ENCODE assay signal across 29 mouse cellular contexts in genomic region chr17:72153038-72153437, GRCm38 (mm10).
"Had no signal": no experiment of that assay in that cellular context is flagged by ENCODE, and none has a peak within 500 bp of the region (broad histone marks: within the 10 kb centered on the region; RNA-seq: fewer than 3 reads in every experiment).

No protein-coding gene starts in this region.

- H3K4me1 ChIP-seq: limb, embryonic 12.5 days; limb, embryonic 13.5 days; limb, embryonic 15.5 days; liver, embryonic 12.5 days; liver, embryonic 13.5 days; liver, embryonic 15.5 days; lung, embryonic 15.5 days; megakaryocyte, embryonic 14.5 days; midbrain, embryonic 10.5 days; midbrain, embryonic 12.5 days; midbrain, embryonic 13.5 days; midbrain, embryonic 15.5 days; neural tube, embryonic 12.5 days had no signal

- H3K27ac ChIP-seq: limb, embryonic 10.5 days; limb, embryonic 12.5 days; limb, embryonic 13.5 days; limb, embryonic 15.5 days; liver, embryonic 12.5 days; liver, embryonic 13.5 days; liver, embryonic 14.5 days; liver, embryonic 15.5 days; lung, embryonic 15.5 days; macrophage; midbrain, embryonic 10.5 days; midbrain, embryonic 12.5 days; midbrain, embryonic 13.5 days; midbrain, embryonic 15.5 days; neural tube, embryonic 12.5 days had no signal

- H3K9ac ChIP-seq: limb, embryonic 12.5 days; limb, embryonic 13.5 days; limb, embryonic 15.5 days; liver, embryonic 12.5 days; liver, embryonic 13.5 days; liver, embryonic 14.5 days; liver, embryonic 15.5 days; liver, postnatal 0 days; lung, embryonic 14.5 days; lung, embryonic 15.5 days; midbrain, embryonic 12.5 days; midbrain, embryonic 13.5 days; midbrain, embryonic 15.5 days; neural tube, embryonic 12.5 days had no signal

- H3K4me3 ChIP-seq: limb, embryonic 10.5 days; limb, embryonic 12.5 days; limb, embryonic 13.5 days; limb, embryonic 15.5 days; liver, embryonic 12.5 days; liver, embryonic 13.5 days; liver, embryonic 15.5 days; lung, embryonic 15.5 days; megakaryocyte, embryonic 14.5 days; midbrain, embryonic 10.5 days; midbrain, embryonic 12.5 days; midbrain, embryonic 13.5 days; midbrain, embryonic 15.5 days; myocyte; neural tube, embryonic 12.5 days had no signal

- ATAC-seq: liver, embryonic 12.5 days; liver, postnatal 0 days; lung, postnatal 0 days; midbrain, embryonic 13.5 days; midbrain, embryonic 15.5 days; midbrain, embryonic 16.5 days had no signal

- H3K36me3 ChIP-seq: limb, embryonic 10.5 days; limb, embryonic 12.5 days; limb, embryonic 13.5 days; limb, embryonic 15.5 days; liver, embryonic 12.5 days; liver, embryonic 13.5 days; liver, embryonic 15.5 days; lung, embryonic 15.5 days; midbrain, embryonic 10.5 days; midbrain, embryonic 12.5 days; midbrain, embryonic 13.5 days; midbrain, embryonic 15.5 days; neural tube, embryonic 12.5 days had no signal

- H3K9me3 ChIP-seq: limb, embryonic 10.5 days; limb, embryonic 13.5 days; limb, embryonic 15.5 days; liver, embryonic 15.5 days; lung, embryonic 15.5 days; midbrain, embryonic 12.5 days; midbrain, embryonic 15.5 days; neural tube, embryonic 12.5 days had no signal

- H3K27me3 ChIP-seq: limb, embryonic 12.5 days; limb, embryonic 13.5 days; limb, embryonic 15.5 days; liver, embryonic 12.5 days; liver, embryonic 13.5 days; liver, embryonic 15.5 days; lung, embryonic 15.5 days; megakaryocyte, embryonic 14.5 days; midbrain, embryonic 12.5 days; midbrain, embryonic 13.5 days; midbrain, embryonic 15.5 days; neural tube, embryonic 12.5 days had no signal

- DNase-seq: left cerebral cortex, postnatal 4 days; liver; liver, embryonic 13.5 days; liver, postnatal 0 days; lung, adult 18-20 months; lung, adult 2 months; lung, embryonic 14.5 days; lung, postnatal 10 days; lung, postnatal 36 days; lung, postnatal 4 days; midbrain, embryonic 14.5 days had no signal
